Mouse (Mus musculus) C2C12 (cell line): ENCODE results near the gene Oprm1. TPM values are rescaled to one million over a fixed set of nuclear protein-coding genes. Genes with fewer than 3 reads are reported as not detected.

ENCODE experiments used
- H3K27me3 ChIP-seq: one replicate; pipeline ENCODE4 v1.6.1; 2011; ENCODE audit not compliant: control insufficient read depth, insufficient read depth, insufficient read length
- H3K36me3 ChIP-seq: one replicate; pipeline ENCODE4 v1.6.1; 2011; ENCODE audit not compliant: control insufficient read depth, insufficient read depth
- H3K4me3 ChIP-seq: one replicate; pipeline ENCODE4 v1.5.1; 2011; ENCODE audit warnings: mild to moderate bottlenecking, control low read depth; ENCODE audit not compliant: poor library complexity, insufficient read depth, severe bottlenecking
- H3K79me2 ChIP-seq: one replicate; pipeline ENCODE4 v1.6.1; 2011; ENCODE audit not compliant: control insufficient read depth, insufficient read depth
- H3K79me3 ChIP-seq: one replicate; pipeline ENCODE4 v1.6.1; 2011; ENCODE audit warnings: low read depth, control low read depth
- H3ac ChIP-seq: one replicate; pipeline ENCODE3; 2011; ENCODE audit warnings: low read depth; ENCODE audit not compliant: control insufficient read depth, insufficient read length
- CEBPB ChIP-seq: IDR thresholded peaks from one replicate; pipeline ENCODE4 v1.6.1; 2011; ENCODE audit warnings: low read depth, mild to moderate bottlenecking, control low read depth, moderate library complexity
- CTCF ChIP-seq: IDR thresholded peaks from one replicate; pipeline ENCODE4 v1.5.1; 2011; ENCODE audit not compliant: control insufficient read depth, insufficient read depth, insufficient read length
- FOSL1 ChIP-seq: IDR thresholded peaks from one replicate; pipeline ENCODE4 v1.8.0; 2011; ENCODE audit warnings: mild to moderate bottlenecking, low read length; ENCODE audit not compliant: poor library complexity, insufficient read depth, severe bottlenecking
- MAX ChIP-seq: IDR thresholded peaks from one replicate; pipeline ENCODE4 v1.6.1; 2011; ENCODE audit warnings: mild to moderate bottlenecking, control low read depth
- MYOD1 ChIP-seq: IDR thresholded peaks from one replicate; pipeline ENCODE4 v1.6.1; 2011; ENCODE audit warnings: low read depth; ENCODE audit not compliant: control insufficient read depth, insufficient read length
- MYOG ChIP-seq: IDR thresholded peaks from one replicate; pipeline ENCODE4 v1.6.1; 2011; ENCODE audit not compliant: control insufficient read depth, insufficient read length; ENCODE audit errors: extremely low read depth
- USF1 ChIP-seq: IDR thresholded peaks from one replicate; pipeline ENCODE4 v1.6.1; 2011; ENCODE audit warnings: low read depth, mild to moderate bottlenecking, control low read depth, moderate library complexity
- polyA plus RNA-seq: library from polyadenylated mRNA; unstranded; fragments of >200 nt; fragmentation: generic; extraction: Trizol; gene quantifications from one replicate; pipeline ENCODE4 v1.2.1, GENCODE M21; 2012; ENCODE audit warnings: missing spikeins

Oprm1 gene
- polyA plus RNA-seq, 1 experiment, result not detected

- no peaks in the 10 kb centered on the region for H3K79me2 ChIP-seq
- no peaks in the 10 kb centered on the region for H3K79me3 ChIP-seq
- H3K4me3 ChIP-seq, result no peak overlapping the region
- no peak for TF ChIP-seq MAX
- TF ChIP-seq MYOG, result no peak
- TF ChIP-seq USF1, result no peak
- no peak for TF ChIP-seq MYOD1
- no peak for TF ChIP-seq CEBPB
- TF ChIP-seq FOSL1, result no peak
- no peak for TF ChIP-seq CTCF
- H3K36me3 ChIP-seq, result no peaks in the 10 kb centered on the region
- no peak overlapping the region for H3ac ChIP-seq
- H3K27me3 ChIP-seq, result no peaks in the 10 kb centered on the region
Measured at GRCm38 (mm10) chr10:6788517-6789237, 30.4 kb downstream of the Oprm1 start.

GRCm38 (mm10) chr10:6790226-6790625, 31.9 kb downstream of the Oprm1 start:
- Histone ChIP-seq H3K4me3 (no peak overlapping the region), H3K36me3 (no peaks in the 10 kb centered on the region), H3K27me3 (no peaks in the 10 kb centered on the region), H3K79me3 (no peaks in the 10 kb centered on the region), H3K79me2 (no peaks in the 10 kb centered on the region), H3ac (no peak overlapping the region)
- TF ChIP-seq FOSL1 (no peak), CTCF (no peak), CEBPB (no peak), MYOG (no peak), USF1 (no peak), MAX (no peak), MYOD1 (no peak)

GRCm38 (mm10) chr10:6820626-6821025, 62.3 kb downstream of the Oprm1 start:
- no peaks in the 10 kb centered on the region for H3K36me3 ChIP-seq
- TF ChIP-seq CEBPB (no peak), CTCF (no peak), MYOD1 (no peak), MAX (no peak)
- no peaks in the 10 kb centered on the region for H3K79me2 ChIP-seq
- H3ac ChIP-seq, result no peak overlapping the region
- H3K27me3 ChIP-seq, result no peaks in the 10 kb centered on the region
- H3K4me3 ChIP-seq, result no peak overlapping the region
- no peaks in the 10 kb centered on the region for H3K79me3 ChIP-seq

- Histone ChIP-seq H3K79me2 (no peaks in the 10 kb centered on the region), H3K36me3 (no peaks in the 10 kb centered on the region), H3ac (no peak overlapping the region), H3K4me3 (no peak overlapping the region), H3K79me3 (no peaks in the 10 kb centered on the region), H3K27me3 (no peaks in the 10 kb centered on the region)
- TF ChIP-seq FOSL1 (no peak), CEBPB (no peak), MYOD1 (no peak), MYOG (no peak), USF1 (no peak), MAX (no peak), CTCF (no peak)
Measured at GRCm38 (mm10) chr10:6842225-6842624, 83.9 kb downstream of the Oprm1 start.

GRCm38 (mm10) chr10:6846283-6846682, 88.0 kb downstream of the Oprm1 start:
- TF ChIP-seq FOSL1 (no peak), CEBPB (no peak), CTCF (no peak), USF1 (no peak), MYOG (no peak), MAX (no peak), MYOD1 (no peak)
- Histone ChIP-seq H3K79me2 (no peaks in the 10 kb centered on the region), H3ac (no peak overlapping the region), H3K79me3 (no peaks in the 10 kb centered on the region), H3K27me3 (no peaks in the 10 kb centered on the region), H3K4me3 (no peak overlapping the region), H3K36me3 (no peaks in the 10 kb centered on the region)

- Histone ChIP-seq H3K36me3 (no peaks in the 10 kb centered on the region), H3K4me3 (no peak overlapping the region), H3ac (no peak overlapping the region), H3K27me3 (no peaks in the 10 kb centered on the region), H3K79me3 (no peaks in the 10 kb centered on the region), H3K79me2 (no peaks in the 10 kb centered on the region)
- TF ChIP-seq MYOD1 (no peak), CTCF (no peak), USF1 (no peak), MYOG (no peak), MAX (no peak), CEBPB (no peak), FOSL1 (no peak)
Measured at GRCm38 (mm10) chr10:6848162-6848754, 90.0 kb downstream of the Oprm1 start.
